Mouse (Mus musculus) hindbrain, embryonic 13.5 days (tissue): Measurements from ENCODE around the gene Trmt112. TPM values are rescaled to one million over a fixed set of nuclear protein-coding genes. Genes with fewer than 3 reads are reported as not detected.

Experiments used
- ATAC-seq: fragments of 200-750 bp; cut with Nextera tagmentation; 2 replicates; pipeline ENCODE4 v1.8.0; 2017; ENCODE audit warnings: moderate TSS enrichment; ENCODE audit not compliant: low FRiP score
- H3K27ac ChIP-seq: fragments of 300-500 bp; sonication (generic); 2 replicates; pipeline ENCODE4 v1.5.1; 2015; ENCODE audit warnings: inconsistent platforms, mild to moderate bottlenecking, moderate library complexity
- H3K27me3 ChIP-seq: fragments of 300-500 bp; sonication (generic); 2 replicates; pipeline ENCODE4 v1.6.1; 2015; ENCODE audit warnings: mild to moderate bottlenecking, inconsistent platforms
- H3K36me3 ChIP-seq: fragments of 300-500 bp; sonication (generic); 2 replicates; pipeline ENCODE4 v1.6.1; 2015; ENCODE audit warnings: mild to moderate bottlenecking, inconsistent platforms
- H3K4me1 ChIP-seq: fragments of 300-500 bp; sonication (generic); replicated peaks from 2 replicates; pipeline ENCODE4 v1.6.1; 2015; ENCODE audit warnings: inconsistent platforms
- H3K4me2 ChIP-seq: fragments of 300-500 bp; sonication (generic); 2 replicates; pipeline ENCODE4 v1.6.1; 2015; ENCODE audit warnings: inconsistent platforms, mild to moderate bottlenecking, moderate library complexity
- H3K4me3 ChIP-seq: fragments of 300-500 bp; sonication (generic); 2 replicates; pipeline ENCODE4 v1.5.1; 2015; ENCODE audit warnings: mild to moderate bottlenecking, inconsistent platforms
- H3K9ac ChIP-seq: fragments of 300-500 bp; sonication (generic); 2 replicates; pipeline ENCODE4 v1.6.1; 2015; ENCODE audit warnings: mild to moderate bottlenecking, inconsistent platforms
- H3K9me3 ChIP-seq: fragments of 300-500 bp; sonication (generic); 2 replicates; pipeline ENCODE4 v1.6.1; 2016; ENCODE audit warnings: inconsistent platforms
- WGBS: fragments of 180-500 bp; shearing (Covaris S2); methylation state at CpG from one replicate; pipeline ENCODE4 v1.1.7; 2015; 5-methylcytosine and 5-hydroxymethylcytosine counted together
- polyA plus RNA-seq: library from polyadenylated mRNA; unstranded; fragments of >200 nt; fragmentation: Nextera tagmentation; extraction: Ambion mirVana; gene quantifications from 2 replicates; pipeline ENCODE4 v1.2.1, GENCODE M21; 2015

Gene Trmt112
- polyA plus RNA-seq, 1 experiment from 2014 or later, result 121 TPM

DNA sequence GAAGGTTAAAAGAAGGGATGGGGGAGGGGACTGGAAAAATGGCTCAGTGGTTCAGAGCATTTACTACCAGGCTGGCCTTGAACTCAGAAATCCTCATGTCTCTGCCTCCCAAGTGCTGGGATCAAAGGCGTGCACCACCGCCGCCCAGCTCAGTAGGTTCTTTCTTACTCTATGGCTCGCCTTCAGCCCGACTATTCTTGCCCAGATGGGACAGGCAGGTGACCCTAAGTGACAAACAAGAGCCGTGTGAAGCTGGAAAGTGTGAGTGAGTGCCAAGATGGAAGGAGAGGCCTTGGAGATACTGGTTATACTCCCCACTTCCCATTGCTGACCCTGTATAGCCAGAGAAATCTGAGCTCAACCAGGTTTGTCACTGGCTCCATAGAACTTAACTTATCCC is 34.2 kb downstream of the Trmt112 start:
- Histone ChIP-seq H3K9ac (no peak overlapping the region), H3K36me3 (peaks cover 12% of the 10 kb centered on the region), H3K4me1 (peaks cover 35% of the 10 kb centered on the region), H3K27me3 (no peaks in the 10 kb centered on the region), H3K4me3 (no peak overlapping the region), H3K9me3 (no peaks in the 10 kb centered on the region), H3K27ac (no peak overlapping the region), H3K4me2 (no peak overlapping the region)
- ATAC-seq, result no peak
- WGBS, result 96% methylated on average over 6 of the region's 6 CpGs

DNA sequence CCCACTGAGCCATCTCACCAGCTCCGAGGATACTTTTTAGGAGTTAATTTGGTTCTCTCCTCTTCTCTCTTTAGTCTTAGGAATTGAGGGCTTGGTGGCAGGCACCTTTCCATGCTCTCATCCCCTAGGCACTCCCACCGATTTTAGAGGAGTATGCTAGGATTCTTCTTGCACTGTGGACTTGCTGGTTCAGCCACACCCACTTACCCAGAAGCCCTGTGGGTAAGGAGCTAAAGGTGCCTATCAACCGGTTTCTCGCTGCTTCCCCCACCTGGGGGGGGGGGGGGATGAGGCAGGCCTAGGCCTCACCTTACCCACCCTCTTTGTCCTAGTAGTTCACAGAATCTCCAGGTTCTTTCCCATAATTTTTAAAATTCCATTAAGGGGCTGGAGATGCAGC is 38.2 kb downstream of the Trmt112 start:
- Histone ChIP-seq H3K4me1 (peaks cover 26% of the 10 kb centered on the region), H3K4me3 (no peak overlapping the region), H3K27me3 (no peaks in the 10 kb centered on the region), H3K36me3 (peaks cover 22% of the 10 kb centered on the region), H3K27ac (0 out of 2 replicates have a peak overlapping the region, but pooled peaks have one; percentile 8), H3K9ac (no peak overlapping the region), H3K4me2 (no peak overlapping the region), H3K9me3 (no peaks in the 10 kb centered on the region)
- WGBS, result 63% methylated on average over 4 of the region's 4 CpGs
- no peak for ATAC-seq

DNA sequence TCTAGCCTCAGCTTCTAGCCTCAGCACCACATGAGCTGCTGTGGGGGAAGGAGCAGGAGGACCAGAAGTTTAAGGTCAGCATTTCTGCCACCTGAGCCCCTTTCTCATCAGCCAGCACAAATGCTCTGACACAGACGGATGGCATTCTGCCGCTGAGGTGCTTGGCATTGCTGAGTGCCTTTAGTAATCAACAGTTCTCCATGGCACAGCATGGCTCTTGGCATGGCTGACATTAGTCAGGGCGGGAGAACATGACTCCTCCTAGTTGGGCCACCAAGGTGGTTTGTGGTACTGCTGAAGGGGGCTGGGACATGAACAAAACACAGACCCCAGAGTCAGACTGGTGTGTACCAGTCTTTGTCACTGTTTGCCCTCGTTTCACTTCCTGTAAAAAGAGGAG is 38.7 kb downstream of the Trmt112 start:
- no peak overlapping the region for H3K4me3 ChIP-seq
- no peaks in the 10 kb centered on the region for H3K9me3 ChIP-seq
- H3K4me2 ChIP-seq, result no peak overlapping the region
- H3K4me1 ChIP-seq, result peaks cover 26% of the 10 kb centered on the region
- H3K36me3 ChIP-seq, result peaks cover 22% of the 10 kb centered on the region
- WGBS, result 68% methylated on average over 4 of the region's 4 CpGs
- H3K9ac ChIP-seq, result no peak overlapping the region
- no peaks in the 10 kb centered on the region for H3K27me3 ChIP-seq
- 0 out of 2 replicates have a peak overlapping the region, but pooled peaks have one; percentile 8 for H3K27ac ChIP-seq
- ATAC-seq, result no peak

DNA sequence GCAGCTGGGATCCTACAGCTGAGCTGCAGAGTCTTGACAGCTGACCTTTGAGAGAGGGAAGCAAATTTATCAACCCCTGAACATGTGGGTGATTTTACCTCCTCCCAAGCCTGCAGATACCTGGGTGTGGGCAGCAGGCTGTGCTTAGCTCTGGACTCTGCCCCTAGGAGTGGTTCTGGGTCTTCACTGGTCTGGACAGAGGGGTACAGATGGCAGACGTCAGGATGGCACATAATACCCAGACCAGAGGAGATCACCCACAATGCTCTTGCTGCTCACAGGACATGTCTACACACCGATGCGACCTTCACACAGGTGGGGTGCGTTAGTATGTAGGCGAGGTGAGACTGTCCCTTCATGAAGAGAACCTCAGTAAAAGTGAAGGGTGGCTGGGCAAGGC is 40.0 kb downstream of the Trmt112 start:
- Histone ChIP-seq H3K4me1 (peaks cover 26% of the 10 kb centered on the region), H3K4me2 (peak overlapping the region; percentile 98; the same call in 1 of the 2 replicates), H3K4me3 (peak overlapping the region; percentile 59), H3K9me3 (no peaks in the 10 kb centered on the region), H3K27me3 (no peaks in the 10 kb centered on the region), H3K36me3 (peaks cover 27% of the 10 kb centered on the region), H3K9ac (peak overlapping the region; percentile 39; the same call in 1 of the 2 replicates), H3K27ac (peak overlapping the region; percentile 96)
- 91% methylated on average over 5 of the region's 5 CpGs for WGBS
- ATAC-seq, result no peak

GRCm38 (mm10) chr19:6949951-6950350 is 40.5 kb downstream of the Trmt112 start:
- H3K4me1 ChIP-seq, result peaks cover 26% of the 10 kb centered on the region
- H3K4me3 ChIP-seq, result peak overlapping the region; percentile 59
- H3K27me3 ChIP-seq, result no peaks in the 10 kb centered on the region
- peak overlapping the region; percentile 96 for H3K27ac ChIP-seq
- no peak for ATAC-seq
- no peaks in the 10 kb centered on the region for H3K9me3 ChIP-seq
- peak overlapping the region; percentile 80 for H3K9ac ChIP-seq
- H3K4me2 ChIP-seq, result peak overlapping the region; percentile 98
- peaks cover 29% of the 10 kb centered on the region for H3K36me3 ChIP-seq
- WGBS, result 40% methylated on average over 5 of the region's 5 CpGs

GRCm38 (mm10) chr19:6950613-6951153 is 41.2 kb downstream of the Trmt112 start:
- H3K27ac ChIP-seq, result peak overlapping the region; percentile 96
- H3K4me1 ChIP-seq, result peaks cover 26% of the 10 kb centered on the region
- H3K36me3 ChIP-seq, result peaks cover 29% of the 10 kb centered on the region
- ATAC-seq, result peak; percentile 44
- H3K9me3 ChIP-seq, result no peaks in the 10 kb centered on the region
- under 1% methylated on average over 28 of the region's 28 CpGs for WGBS
- peak overlapping the region; percentile 59 for H3K4me3 ChIP-seq
- peak overlapping the region; percentile 98 for H3K4me2 ChIP-seq
- H3K27me3 ChIP-seq, result no peaks in the 10 kb centered on the region
- peak overlapping the region; percentile 80 for H3K9ac ChIP-seq

GRCm38 (mm10) chr19:6951381-6951968 is 42.0 kb downstream of the Trmt112 start:
- under 1% methylated on average over 35 of the region's 35 CpGs for WGBS

GRCm38 (mm10) chr19:6951994-6952711 is 42.7 kb downstream of the Trmt112 start:
- 4% methylated on average over 31 of the region's 31 CpGs for WGBS
- peaks cover 36% of the 10 kb centered on the region for H3K36me3 ChIP-seq
- H3K4me2 ChIP-seq, result peak overlapping the region; percentile 98
- H3K27ac ChIP-seq, result peak overlapping the region; percentile 96
- H3K4me1 ChIP-seq, result peaks cover 26% of the 10 kb centered on the region
- ATAC-seq, result peak; percentile 24
- H3K4me3 ChIP-seq, result peak overlapping the region; percentile 59
- no peaks in the 10 kb centered on the region for H3K9me3 ChIP-seq
- no peaks in the 10 kb centered on the region for H3K27me3 ChIP-seq
- H3K9ac ChIP-seq, result peak overlapping the region; percentile 80

More at GRCm38 (mm10) chr19:6951381-6951968, 42.0 kb downstream of the Trmt112 start:
- peak; percentile 70 for ATAC-seq
- Histone ChIP-seq H3K4me1 (peaks cover 26% of the 10 kb centered on the region), H3K9ac (peak overlapping the region; percentile 80), H3K27ac (peak overlapping the region; percentile 96), H3K4me2 (peak overlapping the region; percentile 98), H3K27me3 (no peaks in the 10 kb centered on the region), H3K9me3 (no peaks in the 10 kb centered on the region), H3K36me3 (peaks cover 32% of the 10 kb centered on the region), H3K4me3 (peak overlapping the region; percentile 59)

DNA sequence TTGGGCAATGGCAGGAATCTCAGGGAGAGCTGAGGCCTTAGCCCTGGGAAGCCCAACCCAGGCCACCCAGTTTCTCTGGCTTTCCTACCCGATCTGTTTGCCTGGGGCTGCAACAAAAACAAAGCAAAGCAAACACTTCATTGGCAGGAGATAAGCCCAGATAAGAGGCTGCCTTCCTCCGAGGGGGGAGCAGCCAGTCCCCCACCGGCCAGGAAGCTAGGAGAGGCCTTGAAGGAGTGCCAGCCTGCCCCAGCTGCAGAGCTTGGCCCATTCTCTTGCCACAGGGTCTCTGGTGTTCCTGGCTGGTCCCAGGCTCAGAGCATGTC is 43.2 kb downstream of the Trmt112 start:
- H3K4me3 ChIP-seq, result peak overlapping the region; percentile 59
- H3K9ac ChIP-seq, result peak overlapping the region; percentile 80
- H3K4me1 ChIP-seq, result peaks cover 26% of the 10 kb centered on the region
- H3K27me3 ChIP-seq, result no peaks in the 10 kb centered on the region
- H3K36me3 ChIP-seq, result peaks cover 36% of the 10 kb centered on the region
- peak overlapping the region; percentile 96 for H3K27ac ChIP-seq
- peak overlapping the region; percentile 98 for H3K4me2 ChIP-seq
- ATAC-seq, result no peak
- 41% methylated on average over 3 of the region's 3 CpGs for WGBS
- no peaks in the 10 kb centered on the region for H3K9me3 ChIP-seq

DNA sequence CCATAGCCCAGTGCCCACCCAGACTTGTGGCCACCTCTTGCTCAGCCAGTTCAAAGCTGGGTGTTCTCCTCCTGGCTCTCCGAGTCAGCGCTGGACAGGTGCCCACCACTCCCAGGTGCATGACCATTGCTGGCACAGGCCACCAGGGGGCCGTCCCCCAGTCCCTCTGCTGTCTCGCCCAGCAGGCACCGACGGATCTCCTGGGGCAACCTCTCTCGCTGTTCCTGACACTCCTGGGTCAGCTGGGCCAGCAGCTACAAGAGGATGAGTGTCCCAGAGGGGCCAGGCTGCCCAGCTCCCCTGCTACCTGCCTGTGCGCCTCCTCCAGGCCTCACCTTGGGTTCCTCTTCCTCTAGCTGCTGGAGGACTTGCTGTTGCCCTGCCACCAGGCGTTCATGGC is 44.5 kb downstream of the Trmt112 start:
- Histone ChIP-seq H3K4me2 (no peak overlapping the region), H3K4me1 (peaks cover 26% of the 10 kb centered on the region), H3K36me3 (peaks cover 44% of the 10 kb centered on the region), H3K9ac (peak overlapping the region; percentile 31; the same call in 1 of the 2 replicates), H3K9me3 (no peaks in the 10 kb centered on the region), H3K4me3 (no peak overlapping the region), H3K27ac (no peak overlapping the region), H3K27me3 (no peaks in the 10 kb centered on the region)
- WGBS, result 44% methylated on average over 9 of the region's 9 CpGs
- no peak for ATAC-seq

- Histone ChIP-seq H3K9me3 (no peaks in the 10 kb centered on the region), H3K9ac (peak overlapping the region; percentile 35; the same call in 1 of the 2 replicates), H3K4me1 (peaks cover 16% of the 10 kb centered on the region), H3K27ac (no peak overlapping the region), H3K36me3 (peaks cover 50% of the 10 kb centered on the region), H3K27me3 (no peaks in the 10 kb centered on the region), H3K4me3 (no peak overlapping the region), H3K4me2 (no peak overlapping the region)
- no peak for ATAC-seq
- WGBS, result 84% methylated on average over 7 of the region's 7 CpGs
These were observed 45.9 kb downstream of the Trmt112 start for GRCm38 (mm10) chr19:6955424-6955823.

DNA sequence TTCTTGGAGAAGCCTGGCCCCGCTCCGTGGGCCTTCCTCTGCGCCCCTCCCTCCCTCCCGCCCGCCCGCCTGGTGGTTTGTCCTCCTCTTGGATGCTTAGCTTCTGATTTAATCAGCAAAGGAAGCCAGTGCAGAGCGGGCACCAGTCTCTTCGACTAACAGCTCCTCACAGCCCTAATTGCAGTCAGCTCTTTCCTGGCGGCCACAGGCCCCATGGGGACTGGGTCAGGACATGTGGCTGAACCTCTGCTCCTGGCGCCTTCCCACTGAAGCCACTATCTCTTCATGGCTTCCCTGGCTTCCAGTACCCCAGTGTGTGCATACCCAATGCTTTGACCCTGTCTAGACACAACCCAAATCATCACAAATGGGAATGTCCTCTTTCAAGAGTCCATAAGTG is 47.0 kb downstream of the Trmt112 start:
- ATAC-seq, result no peak
- 63% methylated on average over 10 of the region's 10 CpGs for WGBS
- Histone ChIP-seq H3K4me3 (no peak overlapping the region), H3K9ac (no peak overlapping the region), H3K27me3 (no peaks in the 10 kb centered on the region), H3K9me3 (no peaks in the 10 kb centered on the region), H3K36me3 (peaks cover 53% of the 10 kb centered on the region), H3K4me1 (peaks cover 16% of the 10 kb centered on the region), H3K27ac (no peak overlapping the region), H3K4me2 (no peak overlapping the region)
